Mouse (Mus musculus): ENCODE results near the gene Plekhb1. TPM values are rescaled to one million over a fixed set of nuclear protein-coding genes. Genes with fewer than 3 reads are reported as not detected.

Gene Plekhb1
- polyA plus RNA-seq (2015; fragmentation: Nextera tagmentation; extraction: Ambion mirVana), result 3.5 and 4.4 TPM in 2 replicates

DNA sequence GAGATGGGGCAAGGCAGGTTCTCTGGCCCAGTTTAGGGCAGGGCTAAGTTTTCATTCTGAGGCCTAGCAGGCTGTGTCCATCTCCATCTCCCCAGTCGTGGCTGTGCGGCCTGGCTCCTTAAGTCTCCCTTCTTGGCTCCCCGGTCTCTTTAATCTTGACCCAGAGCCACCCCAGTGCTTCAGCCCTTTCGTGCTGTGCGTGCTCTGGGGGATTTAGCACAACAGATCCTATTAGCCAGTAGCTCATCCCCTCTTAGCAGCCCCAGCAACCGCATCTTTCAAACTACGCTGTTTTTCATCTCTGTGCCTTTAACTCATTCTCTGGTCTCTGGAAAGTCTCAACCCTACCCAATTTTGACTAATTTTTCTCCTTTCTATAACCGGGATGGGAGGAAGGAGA lies at the start of gene Plekhb1:
Plekhb1 (minus strand) TSS at position 184 of the 400 bp plus-strand sequence.
- Histone ChIP-seq H3K9ac (no peak within 1 kb of the TSS), H3K27ac (peak within 1 kb of the TSS; percentile 67), H3K4me1 (peaks cover 27% of the 10 kb centered on the region), H3K36me3 (no peaks in the 10 kb centered on the region), H3K27me3 (no peaks in the 10 kb centered on the region), H3K4me3 (replicated peaks) (0 out of 2 replicates have a peak within 1 kb of the TSS, but pooled peaks have one; percentile 6), H3K9me3 (replicated peaks) (no peaks in the 10 kb centered on the region), H3K4me2 (peak within 1 kb of the TSS; percentile 50)
- WGBS, result 78% methylated on average over 8 of the region's 8 CpGs
- no peak for ATAC-seq (replicated peaks; ENCODE audit: low FRiP score)

DNA sequence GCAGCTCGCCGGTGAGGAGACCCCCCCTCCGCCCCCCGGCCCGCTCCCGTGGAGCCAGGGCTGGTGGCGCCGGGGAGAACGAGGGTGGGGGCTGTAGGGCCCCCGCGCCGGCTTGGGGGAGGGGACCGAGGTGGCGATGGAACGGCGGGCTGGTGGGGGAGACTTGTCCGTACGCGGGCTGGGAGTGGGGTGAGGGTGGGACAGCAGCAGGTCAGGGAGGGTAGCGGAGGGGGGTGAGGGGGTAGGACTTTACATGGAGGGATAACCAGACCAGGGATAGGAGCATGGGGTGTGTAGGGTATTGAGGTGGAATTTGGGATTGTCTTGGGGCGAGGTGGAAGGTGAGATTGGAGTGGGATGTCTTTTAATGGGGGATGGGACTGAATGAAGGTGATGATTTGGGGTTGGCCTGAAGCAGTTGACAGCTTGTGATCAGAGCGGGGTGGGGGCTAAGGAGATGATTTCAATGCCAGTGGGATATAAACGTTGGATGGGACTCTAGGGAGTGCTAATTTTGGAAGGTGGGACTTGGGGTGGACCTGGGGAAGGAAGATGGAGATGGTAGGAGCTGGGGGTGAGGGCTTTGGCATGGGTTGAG lies 44.8 kb upstream of the Plekhb1 start:
- peak; percentile 1; the same call in 1 of the 2 replicates for ATAC-seq (replicated peaks; ENCODE audit: low FRiP score)
- H3K9ac ChIP-seq, result peak overlapping the region; percentile 95
- WGBS, result 0% methylated on average over 23 of the region's 23 CpGs

DNA sequence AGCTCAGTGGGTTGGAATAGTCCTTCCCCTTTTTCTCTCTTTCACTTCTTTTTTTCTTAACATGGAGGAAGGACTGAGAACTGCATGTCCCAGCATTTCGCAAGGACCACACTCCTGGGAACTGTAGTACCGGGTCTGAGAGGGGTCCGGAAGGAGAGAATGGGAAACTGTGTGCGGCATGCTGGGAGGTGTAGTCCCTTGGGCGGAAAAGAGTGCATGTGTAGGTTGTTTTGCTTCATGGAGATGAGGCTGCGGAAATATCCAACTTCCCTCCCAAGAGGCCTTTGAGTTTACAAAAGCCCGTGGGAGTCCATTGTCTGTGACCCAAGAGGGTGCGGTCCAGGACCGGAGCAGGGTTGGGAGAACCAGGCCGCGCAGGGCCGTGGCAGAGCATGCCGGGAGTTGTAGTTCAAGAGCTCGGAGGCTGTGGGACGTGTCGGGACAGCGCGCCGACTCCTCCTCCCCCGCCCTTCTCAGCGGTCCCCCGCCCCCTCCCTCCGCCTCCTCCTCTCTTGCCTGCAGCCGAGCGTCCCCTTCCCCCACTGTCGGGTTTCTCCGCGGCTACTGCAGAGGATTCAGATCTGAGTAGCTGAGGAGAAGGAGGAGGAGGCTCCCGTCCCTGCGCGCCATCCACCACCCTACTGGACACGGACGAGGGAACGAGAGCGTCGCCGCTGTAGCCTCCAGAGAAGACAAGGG lies 44.1 kb upstream of the Plekhb1 start, which contains the start of gene Fam168a:
Fam168a (plus strand) TSS at position 493 of the 699 bp plus-strand sequence.
- no peaks in the 10 kb centered on the region for H3K36me3 ChIP-seq
- H3K9me3 ChIP-seq (replicated peaks), result no peaks in the 10 kb centered on the region
- ATAC-seq (replicated peaks; ENCODE audit: low FRiP score), result peak; percentile 98
- H3K4me1 ChIP-seq, result peaks cover 14% of the 10 kb centered on the region
- H3K4me2 ChIP-seq, result peak within 1 kb of the TSS; percentile 66
- WGBS, result 0% methylated on average over 25 of the region's 37 CpGs
- peak within 1 kb of the TSS; percentile 98 for H3K27ac ChIP-seq
- H3K9ac ChIP-seq, result peak within 1 kb of the TSS; percentile 95
- peak within 1 kb of the TSS; percentile 85 for H3K4me3 ChIP-seq (replicated peaks)
- H3K27me3 ChIP-seq, result no peaks in the 10 kb centered on the region

More for the DNA sequence above, 44.8 kb upstream of the Plekhb1 start:
- Histone ChIP-seq H3K36me3 (no peaks in the 10 kb centered on the region), H3K4me2 (peak overlapping the region; percentile 66), H3K4me3 (replicated peaks) (peak overlapping the region; percentile 85), H3K4me1 (peaks cover 14% of the 10 kb centered on the region), H3K27ac (peak overlapping the region; percentile 98), H3K27me3 (no peaks in the 10 kb centered on the region), H3K9me3 (replicated peaks) (no peaks in the 10 kb centered on the region)

DNA sequence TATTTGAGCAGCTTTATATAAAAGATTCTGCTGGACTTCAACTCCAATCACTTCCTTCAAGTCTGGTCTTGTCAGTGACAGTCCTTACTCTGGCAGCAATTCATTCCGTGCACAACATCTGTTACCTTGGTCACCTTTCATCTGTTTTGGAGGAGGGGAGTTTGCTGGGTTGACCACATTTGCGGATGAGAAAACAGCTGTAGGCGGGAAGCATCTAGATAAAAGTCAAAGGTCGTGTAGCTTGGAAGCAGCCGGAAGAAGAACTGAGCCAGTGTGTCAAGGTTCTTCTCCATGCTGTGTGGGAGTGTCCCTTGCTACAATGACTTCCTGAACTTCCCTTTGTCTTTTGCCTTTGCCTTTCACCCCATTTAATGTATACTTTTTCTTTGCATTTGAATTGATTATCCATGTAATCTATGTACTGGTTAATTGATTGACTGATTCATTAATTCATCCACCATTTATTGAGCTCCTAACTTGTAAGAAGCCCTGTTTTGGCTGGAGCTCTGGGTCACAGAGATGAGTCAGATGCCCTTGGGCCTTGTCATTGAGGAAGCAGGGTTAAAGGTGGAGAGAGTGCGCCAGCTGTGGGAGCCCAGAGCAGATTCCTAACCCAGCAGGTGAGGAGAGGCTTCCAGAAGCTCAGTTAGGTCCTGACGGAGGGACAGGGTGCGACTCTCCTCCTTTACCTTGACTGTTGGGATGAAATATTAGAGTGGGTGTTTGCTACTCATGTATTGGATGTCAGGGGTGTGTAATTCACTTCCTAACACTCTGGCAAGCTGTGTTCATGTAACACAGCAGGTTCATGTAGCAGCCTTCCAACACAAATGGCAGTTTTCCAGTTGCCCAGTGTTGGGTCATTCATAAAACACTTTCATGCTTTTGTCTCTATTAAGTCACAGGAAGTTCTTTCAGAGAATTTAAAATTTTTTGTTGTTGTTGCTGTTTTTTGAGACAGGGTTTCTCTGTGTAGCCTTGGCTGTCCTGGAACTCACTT lies 37.9 kb upstream of the Plekhb1 start:
- Histone ChIP-seq H3K36me3 (no peaks in the 10 kb centered on the region), H3K4me2 (no peak overlapping the region), H3K4me1 (peaks cover 9% of the 10 kb centered on the region), H3K4me3 (replicated peaks) (no peak overlapping the region), H3K9ac (no peak overlapping the region), H3K27ac (no peak overlapping the region), H3K9me3 (replicated peaks) (no peaks in the 10 kb centered on the region), H3K27me3 (no peaks in the 10 kb centered on the region)
- WGBS, result 34% methylated on average over 8 of the region's 8 CpGs
- no peak for ATAC-seq (replicated peaks; ENCODE audit: low FRiP score)

DNA sequence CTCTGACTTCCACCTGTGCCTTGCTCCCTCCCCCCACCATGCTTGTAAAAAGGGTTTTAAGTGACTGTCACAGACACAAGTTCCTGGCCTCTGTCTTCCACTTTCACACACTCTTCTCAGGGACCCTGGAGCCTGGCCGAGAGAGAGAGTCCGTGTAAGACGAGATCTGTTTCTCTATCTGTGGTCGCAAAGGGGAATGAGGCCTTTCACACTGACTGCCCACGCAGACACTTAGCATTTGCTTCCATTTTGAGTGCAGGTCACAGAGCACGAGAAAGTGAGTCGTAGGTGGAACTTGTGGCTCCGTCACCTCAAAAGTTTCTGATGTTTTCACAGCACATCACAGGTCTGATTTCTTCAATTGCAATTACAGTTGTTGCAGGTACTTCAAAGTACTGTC lies 31.0 kb upstream of the Plekhb1 start:
- no peaks in the 10 kb centered on the region for H3K9me3 ChIP-seq (replicated peaks)

DNA sequence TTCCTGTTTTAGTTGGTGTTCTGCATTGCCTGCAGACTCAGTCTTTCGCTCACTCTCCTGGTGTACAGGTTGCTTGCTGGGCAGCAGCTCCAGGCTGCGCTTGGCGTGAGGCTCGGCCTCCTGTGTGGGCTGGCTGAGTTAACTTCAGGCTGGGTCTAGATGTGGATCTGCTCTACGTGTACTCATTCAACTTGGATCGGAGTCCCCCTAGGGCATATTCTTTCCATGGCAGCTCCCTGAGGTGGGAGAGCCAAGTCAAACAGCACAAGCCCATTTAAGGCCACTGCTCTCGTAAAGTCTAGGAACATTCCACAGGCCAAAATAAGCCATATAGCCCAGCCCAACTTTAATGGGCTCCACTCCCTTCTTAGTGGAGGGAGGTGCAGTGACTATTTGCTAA lies 26.3 kb upstream of the Plekhb1 start:
- 80% methylated on average over 7 of the region's 7 CpGs for WGBS
- Histone ChIP-seq H3K27ac (no peak overlapping the region), H3K4me3 (replicated peaks) (no peak overlapping the region), H3K4me1 (no peaks in the 10 kb centered on the region), H3K36me3 (no peaks in the 10 kb centered on the region), H3K9ac (no peak overlapping the region), H3K27me3 (no peaks in the 10 kb centered on the region), H3K4me2 (no peak overlapping the region), H3K9me3 (replicated peaks) (no peaks in the 10 kb centered on the region)
- no peak for ATAC-seq (replicated peaks; ENCODE audit: low FRiP score)

More for the DNA sequence above, 31.0 kb upstream of the Plekhb1 start:
- 45% methylated on average over 8 of the region's 8 CpGs for WGBS
- Histone ChIP-seq H3K4me3 (replicated peaks) (no peak overlapping the region), H3K4me1 (no peaks in the 10 kb centered on the region), H3K9ac (no peak overlapping the region), H3K36me3 (no peaks in the 10 kb centered on the region), H3K27ac (no peak overlapping the region), H3K4me2 (no peak overlapping the region), H3K27me3 (no peaks in the 10 kb centered on the region)
- ATAC-seq (replicated peaks; ENCODE audit: low FRiP score), result no peak

DNA sequence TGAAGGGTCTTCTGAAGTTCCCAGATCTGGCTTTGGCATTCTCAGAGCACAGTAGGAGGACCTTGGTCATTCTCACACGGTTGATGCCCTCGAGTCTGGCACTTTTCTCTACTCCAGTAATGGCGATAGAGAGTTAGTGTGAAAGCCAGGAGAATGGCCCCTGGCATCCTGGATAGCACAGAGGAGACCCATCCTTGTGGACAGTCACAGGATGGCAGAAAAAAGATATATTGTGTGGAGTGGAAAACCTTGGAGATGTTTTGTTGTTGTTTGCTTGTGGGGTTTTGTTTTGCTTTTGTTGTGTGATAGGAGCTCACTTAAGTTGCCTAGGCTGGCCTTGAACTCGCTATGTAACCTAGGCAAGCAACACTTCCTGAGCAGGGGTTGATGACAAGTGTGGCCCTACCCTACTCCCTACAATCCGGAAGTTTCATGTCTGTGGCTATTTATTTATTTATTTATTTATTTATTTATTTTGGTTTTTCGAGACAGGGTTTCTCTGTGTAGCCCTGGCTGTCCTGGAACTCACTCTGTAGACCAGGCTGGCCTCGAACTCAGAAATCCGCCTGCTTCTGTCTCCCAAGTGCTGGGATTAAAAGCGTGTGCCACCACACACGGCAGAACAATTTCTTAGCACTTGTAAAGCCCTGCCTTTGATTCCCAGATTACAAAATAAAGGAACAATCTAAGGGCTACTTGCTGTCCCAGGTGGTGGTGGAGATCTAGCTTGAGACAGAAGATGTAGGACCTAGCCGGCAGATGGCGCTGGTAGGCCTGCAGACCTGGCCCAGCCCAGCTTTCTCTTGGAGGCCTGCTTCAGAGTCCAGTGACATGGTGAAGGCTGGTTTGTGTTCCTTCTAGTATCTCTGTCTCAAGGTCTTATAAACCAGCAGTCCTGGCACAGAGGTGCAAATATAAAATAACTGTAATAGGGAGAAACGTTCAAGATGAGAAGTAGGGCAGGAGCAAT lies 23.1 kb upstream of the Plekhb1 start:
- no peak for ATAC-seq (replicated peaks; ENCODE audit: low FRiP score)
- WGBS, result 43% methylated on average over 13 of the region's 13 CpGs
- H3K4me3 ChIP-seq (replicated peaks), result no peak overlapping the region

DNA sequence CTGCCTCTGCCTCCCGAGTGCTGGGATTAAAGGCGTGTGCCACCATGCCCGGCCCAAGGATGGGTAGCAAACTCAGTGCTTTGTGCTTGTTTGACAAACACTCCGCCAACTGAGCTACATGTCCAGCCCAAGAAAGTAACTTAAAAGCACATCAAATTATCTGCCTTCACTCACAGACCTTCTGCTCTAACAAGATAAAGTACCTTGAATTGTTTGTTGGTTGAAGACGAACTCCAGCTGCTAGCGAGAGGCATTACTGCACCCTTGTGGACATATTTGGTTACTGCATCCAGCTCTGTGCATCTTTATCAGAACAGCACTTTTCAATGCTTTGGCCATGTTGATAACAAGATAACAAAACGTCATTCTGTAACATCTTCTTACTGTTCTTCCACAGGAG lies 22.3 kb upstream of the Plekhb1 start:
- Histone ChIP-seq H3K4me3 (replicated peaks) (no peak overlapping the region), H3K27me3 (no peaks in the 10 kb centered on the region), H3K4me1 (no peaks in the 10 kb centered on the region), H3K9me3 (replicated peaks) (no peaks in the 10 kb centered on the region), H3K27ac (no peak overlapping the region), H3K36me3 (no peaks in the 10 kb centered on the region), H3K9ac (no peak overlapping the region), H3K4me2 (no peak overlapping the region)
- 55% methylated on average over 7 of the region's 7 CpGs for WGBS
- ATAC-seq (replicated peaks; ENCODE audit: low FRiP score), result no peak

More for the DNA sequence above, 23.1 kb upstream of the Plekhb1 start:
- H3K9ac ChIP-seq, result no peak overlapping the region
- H3K27me3 ChIP-seq, result no peaks in the 10 kb centered on the region
- H3K9me3 ChIP-seq (replicated peaks), result no peaks in the 10 kb centered on the region
- H3K36me3 ChIP-seq, result no peaks in the 10 kb centered on the region
- H3K27ac ChIP-seq, result no peak overlapping the region
- no peaks in the 10 kb centered on the region for H3K4me1 ChIP-seq
- no peak overlapping the region for H3K4me2 ChIP-seq

DNA sequence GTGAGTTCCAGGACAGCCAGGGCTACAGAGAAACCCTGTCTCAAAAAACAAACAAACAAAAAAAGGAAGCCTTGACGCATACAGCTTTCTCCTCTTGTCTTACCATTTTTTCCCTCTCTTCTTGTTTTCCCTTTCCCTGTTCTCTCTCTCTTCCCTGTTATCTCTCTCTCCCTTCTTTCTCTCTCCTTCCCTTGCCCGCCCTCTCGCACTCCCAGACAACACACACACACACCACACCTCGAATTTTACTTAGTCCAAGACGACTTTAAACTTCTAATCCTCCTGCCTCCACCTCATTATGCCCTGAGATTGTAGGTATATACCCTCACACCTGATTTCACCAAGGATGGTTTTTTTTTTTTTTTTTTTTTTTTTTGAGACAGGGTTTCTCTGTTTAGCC lies 21.9 kb upstream of the Plekhb1 start:
- Histone ChIP-seq H3K4me3 (replicated peaks) (no peak overlapping the region), H3K27me3 (no peaks in the 10 kb centered on the region)

DNA sequence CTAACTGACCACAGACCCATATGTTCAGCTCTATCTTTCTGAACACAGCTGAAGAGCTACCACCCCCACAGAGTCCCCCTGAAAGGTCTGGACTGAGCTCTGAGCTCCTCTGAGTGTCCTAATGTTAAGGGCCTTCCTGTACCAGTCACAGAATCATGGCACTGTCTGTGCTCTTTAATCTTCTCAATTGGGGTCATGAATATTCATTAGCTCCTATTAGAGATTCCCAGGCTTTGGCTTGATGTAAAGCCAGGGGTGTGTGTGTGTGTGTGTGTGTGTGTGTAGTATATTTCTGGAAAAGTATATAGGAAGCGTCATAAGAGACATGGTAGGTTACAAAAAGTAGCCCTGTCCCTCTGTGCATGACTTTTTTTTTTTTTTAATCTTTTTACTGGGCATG lies 21.0 kb upstream of the Plekhb1 start:
- H3K4me1 ChIP-seq, result no peaks in the 10 kb centered on the region
- H3K4me2 ChIP-seq, result no peak overlapping the region
- no peak overlapping the region for H3K9ac ChIP-seq
- no peaks in the 10 kb centered on the region for H3K27me3 ChIP-seq
- H3K4me3 ChIP-seq (replicated peaks), result no peak overlapping the region
- ATAC-seq (replicated peaks; ENCODE audit: low FRiP score), result no peak
- H3K36me3 ChIP-seq, result no peaks in the 10 kb centered on the region
- H3K9me3 ChIP-seq (replicated peaks), result no peaks in the 10 kb centered on the region
- no peak overlapping the region for H3K27ac ChIP-seq
- WGBS, result 94% methylated on average over 1 of the region's 1 CpGs

More for the DNA sequence above, 21.9 kb upstream of the Plekhb1 start:
- Histone ChIP-seq H3K36me3 (no peaks in the 10 kb centered on the region), H3K9ac (no peak overlapping the region), H3K9me3 (replicated peaks) (no peaks in the 10 kb centered on the region), H3K4me1 (no peaks in the 10 kb centered on the region), H3K27ac (no peak overlapping the region), H3K4me2 (no peak overlapping the region)
- WGBS, result 78% methylated on average over 5 of the region's 5 CpGs
- no peak for ATAC-seq (replicated peaks; ENCODE audit: low FRiP score)

DNA sequence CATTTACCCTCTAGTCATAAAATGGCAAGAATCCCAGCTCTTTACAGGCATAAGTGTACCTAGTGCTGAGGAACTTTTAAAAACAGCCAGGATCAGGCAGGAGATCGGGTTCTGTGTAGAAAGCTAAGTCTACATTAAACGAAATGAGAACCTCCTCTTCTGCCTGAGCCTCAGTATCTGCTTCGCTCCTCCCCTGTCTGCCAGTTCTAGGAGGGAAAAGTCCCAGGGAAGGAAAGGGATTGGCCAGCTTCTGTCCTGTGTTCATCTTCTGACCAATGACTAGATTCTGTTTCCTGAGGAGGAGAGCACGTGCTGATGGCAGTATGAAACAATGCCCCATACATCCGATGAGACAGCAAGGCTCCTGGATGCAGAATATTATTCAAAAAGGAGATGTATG lies 18.9 kb upstream of the Plekhb1 start:
- Histone ChIP-seq H3K27ac (no peak overlapping the region), H3K4me1 (no peaks in the 10 kb centered on the region), H3K9ac (no peak overlapping the region), H3K27me3 (no peaks in the 10 kb centered on the region), H3K9me3 (replicated peaks) (no peaks in the 10 kb centered on the region), H3K4me2 (no peak overlapping the region), H3K4me3 (replicated peaks) (no peak overlapping the region), H3K36me3 (no peaks in the 10 kb centered on the region)
- no peak for ATAC-seq (replicated peaks; ENCODE audit: low FRiP score)
- 54% methylated on average over 5 of the region's 5 CpGs for whole genome bisulfite sequencing
